Mouse (Mus musculus) spleen, adult 18-20 months (tissue): Measurements from ENCODE around the gene Elof1.
"Not testable (repeated sequence)": the region's sequence is repeated elsewhere in the genome, so short reads cannot be mapped to it uniquely, and the experiment has no call there.

Experiments
- DNase-seq, 2 experiments: peaks; one replicate each; pipeline ENCODE4 v3.0.0; 2022; ENCODE audit warnings: mixed read lengths in 2 of 2

The Elof1 gene

DNA sequence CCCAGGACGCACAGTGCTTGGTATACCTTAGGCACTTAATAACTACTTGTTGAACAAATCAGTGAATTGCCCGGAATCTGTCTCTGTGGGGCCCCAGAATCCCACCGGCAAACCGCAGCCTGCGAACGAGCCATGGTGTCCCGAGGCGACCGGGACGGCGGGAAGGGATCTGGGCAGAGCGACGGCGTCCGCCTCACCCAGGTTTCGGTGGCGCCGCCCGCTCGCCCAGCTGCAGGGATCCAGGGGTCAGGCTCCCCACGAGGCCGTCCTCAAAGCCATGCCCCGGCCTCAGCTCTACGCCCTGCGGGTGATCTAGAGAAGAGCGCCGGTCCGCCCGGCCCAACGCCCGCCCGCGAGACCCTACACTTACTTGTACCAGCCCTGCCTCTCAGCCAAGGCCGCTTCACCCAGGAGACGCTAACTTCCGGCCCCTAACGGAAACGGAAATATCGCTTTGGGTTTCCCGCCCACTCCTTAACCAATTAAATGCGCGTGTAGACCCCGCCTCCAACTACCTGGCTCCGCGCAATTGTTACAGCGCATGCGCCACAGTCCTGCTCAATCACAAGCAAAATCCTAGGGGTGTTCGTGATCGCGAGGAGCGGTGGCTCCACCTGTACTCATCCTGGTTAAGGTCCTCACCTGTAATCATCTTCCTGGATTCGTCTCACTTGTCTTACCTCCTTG is at the start of gene Elof1:
Elof1 (minus strand) TSS at position 433 of the 687 bp plus-strand sequence.
- DNase-seq, result peak; percentile 85 to 89

DNA sequence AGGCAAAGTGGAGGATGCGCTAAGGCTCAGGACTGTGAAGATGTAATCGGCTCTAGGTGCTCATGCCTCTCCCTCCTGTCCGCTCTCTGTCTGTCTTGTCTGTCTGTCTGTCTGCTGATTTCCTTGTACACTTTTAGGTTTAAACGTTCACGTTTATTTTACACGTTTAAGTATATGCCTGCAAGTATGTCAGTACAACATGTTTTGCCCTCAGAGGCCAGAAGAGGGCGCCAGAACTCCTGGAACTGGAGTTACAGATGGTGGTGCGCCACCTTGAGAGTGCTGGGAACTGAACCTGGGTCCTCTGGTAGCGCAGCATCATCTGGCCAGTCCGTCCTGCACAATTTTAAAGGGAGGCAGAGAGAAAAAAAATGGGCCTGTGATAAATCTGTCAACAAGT is 49.7 kb upstream of the Elof1 start:
- DNase-seq, result no peak

DNA sequence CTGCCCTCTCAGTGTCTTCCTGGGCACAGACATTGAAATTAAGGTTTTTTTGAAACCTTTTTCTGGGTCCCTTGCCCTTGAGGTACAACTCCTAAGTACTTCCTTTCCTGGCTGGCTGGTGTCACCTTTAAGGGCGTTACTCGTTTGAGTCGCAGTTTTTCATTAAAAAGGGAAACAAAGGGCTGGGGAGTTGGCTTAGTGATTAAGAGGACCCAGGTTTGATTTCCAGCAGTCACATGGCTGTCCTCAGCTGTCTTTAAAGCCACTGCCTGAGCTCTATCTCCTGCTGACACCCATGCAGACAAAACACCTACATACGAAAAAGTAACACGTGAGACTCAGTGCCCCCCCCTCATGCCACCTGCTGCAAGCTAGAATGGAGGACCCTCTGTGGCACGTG is 49.0 kb upstream of the Elof1 start:
- DNase-seq, result no peak

DNA sequence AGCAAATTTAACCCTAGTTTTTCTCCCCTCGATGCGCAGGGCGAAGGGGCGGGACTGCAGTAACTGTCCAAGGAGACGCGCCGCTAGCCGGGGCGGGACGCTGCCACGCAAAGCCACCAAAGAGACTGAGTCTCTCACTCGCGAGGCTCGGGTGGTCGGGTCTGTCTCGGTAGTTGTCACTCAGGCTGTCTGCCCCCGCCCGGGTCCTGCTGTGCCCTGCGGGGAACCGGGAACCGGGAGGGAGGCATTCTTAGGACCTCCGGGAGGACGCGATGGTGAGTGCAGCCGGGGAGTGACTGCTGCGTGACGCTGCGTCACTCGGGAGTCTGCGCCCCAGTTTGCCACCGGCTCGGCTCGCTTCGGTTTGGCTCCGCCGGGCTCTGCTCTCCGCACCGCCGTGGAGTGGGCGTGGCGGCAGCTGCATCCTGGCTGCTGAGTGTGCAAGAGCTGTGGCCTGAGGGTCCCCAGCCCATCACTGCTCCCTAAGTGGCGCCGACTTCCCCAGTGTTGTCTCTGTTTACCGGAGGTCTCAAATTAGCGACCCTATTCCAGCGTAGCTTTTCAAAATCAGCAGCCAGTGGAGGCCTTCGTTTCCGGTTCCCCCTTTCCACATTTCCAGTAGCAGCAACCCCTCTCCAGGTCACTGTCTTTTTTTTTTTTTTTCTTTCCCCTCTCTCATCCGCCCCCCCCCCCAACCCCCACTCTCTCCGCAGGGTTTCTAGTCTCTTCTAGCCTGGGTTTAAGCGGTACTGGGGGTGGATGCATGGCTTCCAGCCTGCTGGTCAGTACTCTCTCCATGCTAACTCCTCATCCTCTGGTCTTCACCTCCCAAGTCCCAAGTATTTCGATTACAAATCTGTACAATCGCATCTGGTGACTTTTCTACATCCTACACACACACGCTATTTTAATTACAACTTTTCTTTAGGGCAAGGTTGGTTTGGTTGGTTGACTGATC is 48.0 kb upstream of the Elof1 start:
- DNase-seq, result no peak

DNA sequence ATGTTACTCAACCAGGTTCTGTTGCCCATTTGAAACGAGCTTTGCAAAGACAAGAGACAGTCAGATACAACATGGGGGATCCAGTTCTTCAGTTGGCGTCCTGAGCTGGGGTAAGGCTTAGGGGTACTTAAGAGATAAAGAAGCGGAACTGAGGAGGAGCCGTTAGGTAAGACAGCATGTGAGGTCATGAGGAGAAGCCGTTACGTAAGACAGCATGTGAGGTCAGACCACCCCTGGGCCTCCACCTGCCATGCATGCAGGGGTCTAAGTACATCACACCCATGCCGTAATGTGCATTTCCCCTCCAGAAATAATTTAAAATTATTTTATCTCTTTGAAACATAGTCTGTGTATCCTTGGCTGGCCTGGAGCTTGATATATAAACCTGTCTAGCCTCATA is 45.9 kb upstream of the Elof1 start:
- no peak for DNase-seq

DNA sequence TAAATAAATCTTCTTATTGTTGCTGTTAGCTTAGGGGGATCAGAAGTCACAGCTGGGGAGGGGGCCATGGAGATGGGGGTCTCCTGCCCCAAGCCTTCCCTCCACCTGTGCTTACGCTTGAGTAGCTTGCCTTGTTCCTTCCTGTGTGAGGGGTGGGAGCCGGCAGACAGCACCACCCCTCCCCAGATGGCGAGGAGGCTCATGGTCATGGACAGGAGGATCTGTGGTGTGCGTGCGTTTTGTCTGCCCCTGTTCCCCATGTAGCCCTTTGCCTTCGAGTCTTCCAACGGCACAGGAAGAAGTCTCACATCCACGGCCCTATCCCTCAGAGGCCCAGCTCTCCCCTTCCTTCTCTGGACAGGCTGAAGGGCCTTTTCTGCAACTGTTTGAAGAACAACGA is 45.3 kb upstream of the Elof1 start:
- DNase-seq, result no peak

DNA sequence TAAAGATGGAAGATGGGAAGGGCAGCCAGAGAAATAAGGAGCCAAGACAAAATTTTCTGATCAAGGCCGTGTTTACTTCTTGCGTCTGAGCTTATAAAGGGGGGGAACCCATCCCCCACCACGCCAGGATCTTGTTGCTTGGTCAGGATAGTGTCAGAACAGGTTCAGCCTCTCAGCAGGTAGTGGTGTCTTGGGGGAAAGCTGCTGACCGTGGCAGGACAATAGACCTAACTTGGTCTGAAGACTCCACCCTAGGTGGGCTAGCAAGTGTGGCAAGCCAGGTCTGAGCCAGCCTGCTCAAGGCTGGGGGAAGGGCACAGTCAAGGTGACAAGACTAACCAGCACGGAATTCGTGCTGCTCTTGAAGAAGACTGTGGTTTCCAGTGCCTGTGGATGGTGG is 44.3 kb upstream of the Elof1 start:
- no peak for DNase-seq

DNA sequence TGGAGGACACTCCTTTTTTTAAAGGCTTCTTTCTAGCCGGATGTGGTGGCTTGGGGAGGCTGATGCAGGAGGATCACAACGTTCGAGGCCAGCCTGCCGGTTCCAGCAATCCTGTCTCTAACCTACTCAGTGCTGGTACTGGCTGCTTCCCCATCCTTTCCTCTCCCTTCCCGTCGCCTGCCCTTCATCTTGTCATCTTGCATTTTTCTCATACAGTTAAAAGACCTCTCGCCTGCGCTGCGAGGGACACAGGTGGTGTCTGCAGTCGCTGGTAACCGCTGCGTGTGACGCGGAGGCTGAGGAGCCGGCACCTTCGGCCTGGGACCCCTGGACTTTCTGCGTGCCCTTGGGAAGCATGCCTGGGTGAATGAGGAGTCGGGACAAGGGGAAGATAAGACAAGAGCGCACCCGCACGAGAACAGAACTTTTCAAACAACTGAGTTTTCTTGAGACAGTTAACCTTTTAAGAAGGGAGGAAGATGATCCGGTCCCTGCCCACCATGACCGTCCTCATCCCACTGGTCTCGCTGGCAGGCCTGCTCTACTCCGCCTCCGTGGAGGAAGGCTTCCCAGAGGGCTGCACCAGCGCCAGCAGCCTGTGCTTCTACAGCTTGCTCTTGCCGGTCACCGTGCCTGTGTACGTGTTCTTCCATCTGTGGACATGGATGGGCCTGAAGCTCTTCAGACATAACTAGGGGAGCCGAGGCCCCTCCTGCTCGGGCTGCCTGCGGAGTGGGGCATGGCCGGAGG is 40.7 kb upstream of the Elof1 start:
- no peak for DNase-seq

DNA sequence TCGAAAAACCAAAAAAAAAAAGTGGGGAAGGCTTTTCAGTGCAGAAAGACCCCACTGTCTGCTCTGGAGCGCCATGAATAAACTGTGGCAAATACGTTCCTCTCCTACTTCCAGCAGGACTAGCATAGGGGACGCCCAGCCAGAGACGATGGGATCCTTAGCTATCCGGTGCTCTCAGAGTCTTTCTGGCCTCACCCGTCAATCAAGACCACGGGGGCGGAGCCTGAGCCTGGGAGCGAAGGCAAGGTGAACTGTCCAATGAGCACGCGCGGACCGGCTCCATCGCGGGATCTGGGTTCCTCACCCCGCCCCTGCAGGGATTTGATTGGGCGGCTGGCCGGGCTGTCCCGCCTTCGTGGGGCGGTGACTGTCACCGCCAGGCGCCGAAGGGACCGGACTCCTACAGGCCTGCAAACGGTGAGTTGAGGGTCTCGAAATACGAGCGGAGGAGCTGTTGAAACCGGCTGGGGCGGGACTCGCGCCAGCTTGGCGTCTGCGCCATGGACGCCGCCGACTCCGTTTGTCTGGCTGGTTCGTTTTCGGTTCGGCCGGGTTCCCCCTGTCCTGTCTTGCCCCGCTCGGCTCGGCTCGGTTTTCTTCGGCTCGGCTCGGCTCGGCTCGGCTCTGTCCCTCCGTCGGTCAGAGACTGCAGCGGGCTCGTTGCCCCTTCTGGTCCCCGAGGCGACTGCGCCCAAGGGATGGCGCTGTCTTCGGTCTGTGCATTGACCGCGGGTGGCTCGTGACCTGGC is 39.7 kb upstream of the Elof1 start, which contains the start of gene Pigyl:
Pigyl (plus strand) TSS at position 350 of the 749 bp plus-strand sequence.
- DNase-seq, result peak; percentile 96 to 99

DNA sequence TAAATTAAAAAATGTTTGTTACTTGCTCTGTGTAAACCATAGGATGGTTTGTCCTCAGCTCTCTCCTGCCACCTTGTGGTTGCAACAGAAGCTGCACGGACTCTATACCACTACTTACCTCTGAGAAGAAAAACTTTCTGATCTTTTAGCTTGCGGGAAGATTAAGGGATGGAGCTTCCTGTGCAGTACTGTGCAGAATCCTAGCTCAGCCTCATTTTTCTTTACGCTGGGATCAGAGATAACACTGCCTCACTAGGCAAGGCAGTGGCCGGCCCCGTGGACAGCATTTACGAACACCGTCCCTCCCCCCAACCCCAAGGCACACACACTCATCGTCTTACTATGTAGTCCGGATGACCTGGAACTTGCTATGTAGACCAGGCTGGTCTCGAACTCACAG is 38.6 kb upstream of the Elof1 start:
- DNase-seq, result peak; percentile 45 to 72

DNA sequence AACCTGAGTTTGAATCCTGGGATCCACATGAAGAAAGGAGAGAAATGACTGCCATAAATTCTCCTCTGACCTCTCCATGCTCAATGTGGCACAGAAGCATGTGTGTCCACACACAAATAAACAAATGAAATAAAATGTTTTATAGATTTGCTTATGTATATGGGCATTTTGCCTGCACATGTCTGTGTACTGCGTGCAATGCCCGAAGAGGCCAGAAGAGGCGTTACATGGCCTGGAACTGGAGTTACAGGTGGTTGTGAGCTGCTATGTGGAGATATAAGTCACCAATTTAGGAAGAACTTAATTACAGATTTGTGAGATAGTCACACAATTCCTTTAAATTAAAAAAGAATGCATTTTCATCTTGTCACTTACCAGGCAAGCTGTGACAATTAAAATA is 36.8 kb upstream of the Elof1 start:
- DNase-seq, result no peak

DNA sequence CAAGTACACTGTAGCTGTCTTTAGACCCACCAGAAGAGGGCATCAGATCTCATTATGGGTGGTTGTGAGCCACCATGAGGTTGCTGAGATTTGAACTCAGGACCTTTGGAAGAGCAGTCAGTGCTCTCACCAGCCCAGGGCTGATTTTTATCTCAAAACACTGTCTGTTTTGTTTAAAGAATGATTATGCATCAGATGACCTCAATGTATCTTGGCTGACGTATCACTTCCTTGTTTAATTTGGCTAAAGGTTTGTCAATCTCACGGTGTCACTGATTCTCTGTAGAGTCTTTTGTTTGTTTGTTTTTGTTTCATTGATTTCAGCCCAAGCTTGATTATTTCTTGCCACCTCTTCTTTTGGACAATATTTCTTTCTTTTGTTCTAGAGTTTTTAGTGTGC is 34.0 kb upstream of the Elof1 start:
- DNase-seq, result no peak

DNA sequence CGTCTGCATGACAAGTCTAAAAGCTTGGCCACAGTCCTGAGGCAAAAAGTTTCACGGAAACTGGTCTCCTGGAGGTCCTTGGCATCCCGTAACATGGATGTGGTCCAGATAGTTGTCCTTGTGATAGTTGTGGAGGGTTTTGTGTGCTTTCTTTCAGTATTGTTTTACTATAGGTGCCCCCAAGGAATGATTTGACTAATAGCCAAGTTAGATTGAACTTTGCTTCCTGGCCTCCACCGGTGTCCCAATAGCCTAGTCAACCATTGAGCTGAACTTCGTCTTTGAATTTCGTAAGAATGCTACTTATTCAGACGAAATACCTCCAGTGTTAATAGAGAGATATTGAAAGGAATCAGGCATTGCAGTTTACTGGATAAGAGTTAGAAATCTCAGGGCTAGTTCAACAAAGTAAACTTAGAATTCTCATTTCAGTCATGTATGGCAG is 33.3 kb upstream of the Elof1 start:
- DNase-seq, result not testable (repeated sequence)

DNA sequence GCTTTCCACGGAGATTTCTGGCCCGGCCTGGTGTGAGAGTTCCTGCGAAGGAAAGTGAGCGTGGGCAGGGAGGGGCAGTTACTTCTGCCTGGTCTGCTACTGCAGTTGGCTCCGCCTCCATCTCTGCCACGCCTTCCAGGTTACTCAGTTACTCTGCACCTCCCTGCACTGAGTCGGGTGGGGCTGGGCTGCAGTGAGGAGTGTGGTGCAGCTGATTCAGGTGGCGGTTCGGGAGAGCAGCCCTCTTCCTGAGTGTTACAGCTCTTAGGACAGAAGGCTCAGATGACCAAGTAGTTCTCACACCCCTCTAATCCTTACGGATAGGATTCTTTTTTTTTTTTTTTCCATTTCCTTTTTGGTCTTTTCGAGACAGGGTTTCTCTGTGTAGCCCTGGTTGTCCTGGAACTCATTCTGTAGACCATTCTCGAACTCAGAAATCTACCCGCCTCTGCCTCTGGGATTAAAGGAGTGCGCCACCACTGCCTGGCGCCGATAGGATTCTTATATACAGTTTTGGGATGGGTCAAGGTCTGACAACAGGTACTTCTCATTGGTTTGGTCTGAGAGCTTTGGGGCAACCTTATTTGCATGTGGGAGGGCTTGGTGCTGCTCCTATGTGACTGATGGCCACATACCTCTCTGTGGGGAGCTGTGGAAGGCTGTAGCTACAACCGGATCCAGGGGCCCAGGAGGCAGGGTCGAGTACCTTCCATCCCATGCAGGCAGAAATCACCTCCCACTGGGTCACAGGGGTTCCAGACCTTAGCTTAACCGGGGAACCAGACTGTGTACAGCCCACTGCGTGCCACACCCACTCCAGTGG is 32.7 kb upstream of the Elof1 start:
- no peak for DNase-seq

DNA sequence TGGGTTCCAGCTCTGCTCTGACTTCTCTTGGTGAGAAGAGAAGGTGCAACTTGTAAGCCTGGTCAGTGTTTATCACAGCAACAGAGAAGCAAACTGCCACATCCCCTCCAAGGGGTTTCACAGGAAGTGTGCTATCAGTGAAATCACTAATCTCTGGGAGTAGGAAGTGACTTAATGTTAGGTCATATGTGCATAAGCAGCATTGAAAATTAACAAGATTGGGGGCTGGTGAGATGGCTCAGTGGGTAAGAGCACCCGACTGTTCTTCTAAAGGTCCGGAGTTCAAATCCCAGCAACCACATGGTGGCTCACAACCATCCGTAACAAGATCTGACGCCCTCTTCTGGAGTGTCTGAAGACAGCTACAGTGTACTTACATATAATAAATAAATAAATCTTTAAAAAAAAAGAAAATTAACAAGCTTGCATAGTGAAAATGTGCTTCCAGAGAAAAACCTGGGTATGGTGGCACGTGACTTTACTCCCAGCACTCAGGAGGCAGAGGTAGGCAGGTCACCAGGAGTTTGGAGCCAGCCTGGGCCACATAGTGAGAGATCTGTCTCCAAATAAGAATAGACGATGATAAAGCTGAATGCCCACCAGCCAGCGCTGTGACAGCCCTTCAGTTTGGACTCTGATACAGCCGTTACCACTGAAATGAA is 27.5 kb upstream of the Elof1 start:
- DNase-seq, result no peak

DNA sequence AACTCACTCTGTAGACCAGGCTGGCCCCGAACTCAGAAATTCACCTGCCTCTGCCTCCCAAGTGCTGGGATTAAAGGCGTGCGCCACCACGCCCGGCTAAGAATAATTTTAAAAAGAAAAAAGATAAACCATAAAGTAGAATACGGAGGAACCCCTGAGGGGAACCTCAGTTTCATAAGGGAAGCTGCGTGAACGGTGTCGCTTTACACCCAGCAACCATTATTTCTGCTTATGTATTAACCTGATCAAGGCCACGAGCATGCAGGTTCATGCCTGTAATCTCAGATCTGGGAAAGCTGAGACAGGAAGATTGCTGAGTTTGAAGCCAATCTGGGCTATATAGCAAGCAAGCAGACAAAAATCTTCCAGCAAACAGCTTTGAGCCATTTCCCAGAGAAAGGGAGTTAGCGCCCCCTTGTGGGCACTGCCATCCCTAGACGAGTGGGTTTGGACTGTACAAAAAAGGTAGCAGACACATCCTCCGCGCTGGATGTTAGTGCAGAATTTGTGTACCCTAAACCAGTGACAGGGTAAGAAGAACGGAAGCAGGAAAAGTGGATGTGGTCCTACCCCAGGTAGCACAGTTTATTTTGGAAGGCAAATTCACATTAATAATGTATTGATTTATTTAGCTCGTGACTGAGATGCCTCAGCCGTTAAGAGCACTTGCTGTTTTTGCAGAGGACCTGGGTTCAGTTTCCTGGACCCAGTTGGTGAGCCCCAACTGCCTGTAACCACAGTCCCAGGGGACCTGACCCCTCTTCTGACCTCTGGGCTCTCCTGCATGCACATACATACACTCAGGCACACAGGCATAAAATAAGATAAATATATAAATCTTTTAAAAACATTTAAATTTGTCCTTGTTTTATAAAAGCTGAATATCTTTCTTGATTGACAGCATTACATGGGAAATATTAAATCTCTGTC is 26.4 kb upstream of the Elof1 start:
- peak; percentile 78 to 91 for DNase-seq

DNA sequence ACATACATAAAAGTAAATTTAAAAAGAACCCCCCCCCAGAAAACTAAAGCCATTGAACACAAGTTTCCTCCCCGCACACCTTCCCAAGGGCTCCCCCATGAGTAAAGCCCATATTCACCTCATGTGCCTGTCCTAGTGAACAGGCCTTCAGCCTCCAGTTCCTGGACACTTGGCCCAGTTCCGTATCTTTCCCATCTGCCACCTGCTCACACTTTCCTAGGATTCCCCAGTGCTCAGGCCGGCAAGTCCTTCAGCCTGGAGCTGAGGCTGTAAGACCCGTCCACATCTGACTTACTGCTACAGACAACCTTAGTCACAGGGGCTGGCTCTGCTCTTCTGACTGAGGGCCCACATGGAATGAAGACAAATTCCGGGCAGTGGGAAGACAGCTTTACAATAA is 22.8 kb upstream of the Elof1 start:
- no peak for DNase-seq

DNA sequence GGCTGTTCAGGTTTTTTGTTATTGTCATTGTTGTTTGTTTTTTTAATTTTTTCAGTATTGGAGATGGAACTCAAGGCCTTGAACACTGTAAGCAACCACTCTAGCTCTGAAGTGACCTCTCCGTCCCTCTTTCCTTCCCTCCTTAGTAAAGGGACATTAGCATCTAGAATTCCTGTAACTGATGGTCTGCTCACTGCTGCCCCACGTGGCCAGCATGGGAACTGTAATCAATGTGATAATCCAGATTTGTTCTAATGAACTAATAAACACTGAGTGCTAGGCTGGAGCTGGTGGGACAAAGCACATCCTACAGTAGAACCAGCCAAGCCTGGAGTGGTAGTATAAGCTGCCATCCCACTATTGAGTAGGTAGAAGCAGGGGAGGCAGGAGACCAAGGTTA is 21.5 kb upstream of the Elof1 start:
- peak in 1 of 2 experiments; percentile 62 for DNase-seq

DNA sequence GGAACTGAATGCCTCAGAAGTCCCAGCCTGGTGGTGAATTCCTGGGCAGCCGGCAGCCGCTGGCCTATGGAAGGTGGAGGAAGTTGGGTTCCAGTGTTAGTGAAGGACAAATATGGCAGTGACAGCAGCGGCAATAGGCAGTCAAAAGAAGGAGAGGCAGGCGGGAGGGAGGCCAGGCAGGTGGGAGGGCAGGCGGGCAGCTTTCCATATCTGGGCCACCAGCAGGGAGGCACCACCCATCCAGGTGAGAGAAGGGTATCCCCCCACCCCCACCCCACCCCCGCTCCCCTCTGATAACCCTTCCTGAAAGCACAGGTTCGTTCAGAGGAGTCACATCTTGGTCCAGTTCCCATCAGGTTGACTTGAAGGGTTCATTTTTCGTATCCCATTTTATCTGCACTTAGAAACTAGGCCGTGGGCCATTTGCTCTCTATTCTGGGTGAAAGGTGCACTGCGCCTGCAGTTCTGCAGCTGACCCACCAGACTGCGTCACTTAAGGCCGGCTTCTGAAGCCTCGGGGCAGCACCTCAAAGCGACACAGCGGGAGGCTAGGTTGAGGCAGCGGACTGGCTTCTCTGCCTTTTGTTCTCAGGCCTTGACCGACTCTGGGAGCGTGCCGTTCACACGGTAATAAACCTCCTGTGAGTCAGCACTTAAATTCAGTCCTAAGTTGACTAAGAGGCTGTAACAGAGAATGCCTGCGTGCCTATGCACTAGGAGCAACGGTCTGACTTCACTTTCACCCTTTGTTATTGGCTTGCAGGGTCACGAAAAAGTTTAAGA is 20.0 kb upstream of the Elof1 start:
- no peak for DNase-seq
